Mouse (Mus musculus): ENCODE results near the gene Senp8. TPM values are rescaled to one million over a fixed set of nuclear protein-coding genes. Genes with fewer than 3 reads are reported as not detected.

The Senp8 gene
- polyA plus RNA-seq, 2 experiments = 5.1 to 9.4 TPM

- DNase-seq (ENCODE audit: low spot score) (no peak), ATAC-seq (ENCODE audit: low FRiP score, low read depth) (no peak)
- no peak overlapping the region for H3K27ac ChIP-seq (replicated peaks; ENCODE audit: low read depth, low read length)
- no peaks in the 10 kb centered on the region for H3K36me3 ChIP-seq (ENCODE audit: control insufficient read depth, insufficient read depth, low read length)
- no peak overlapping the region for H3K4me3 ChIP-seq (replicated peaks; ENCODE audit: low read length)
- no peaks in the 10 kb centered on the region for H3K9me3 ChIP-seq (ENCODE audit: control insufficient read depth, low read length)
- H3K27me3 ChIP-seq (ENCODE audit: control insufficient read depth, insufficient read depth, low read length) = no peaks in the 10 kb centered on the region
- WGBS = 88% methylated on average over 7 of the region's 7 CpGs
- no peak overlapping the region for H3K4me2 ChIP-seq (replicated peaks; ENCODE audit: low read depth, low read length, severe bottlenecking)
- H3K4me1 ChIP-seq (ENCODE audit: control insufficient read depth, insufficient read depth, low read length) = no peaks in the 10 kb centered on the region
- TF ChIP-seq POLR2A (IDR thresholded peaks at IDR 0.05; ENCODE audit: borderline replicate concordance, extremely low read depth, insufficient read depth, insufficient read length) = no peak
- H3K9ac ChIP-seq (ENCODE audit: low read depth, low read length, severe bottlenecking) = no peak overlapping the region
Measured at GRCm38 (mm10) chr9:59701094-59701493, 49.4 kb downstream of the Senp8 start.

- no peak for ATAC-seq (ENCODE audit: low FRiP score, low read depth)
- DNase-seq (ENCODE audit: low spot score) = no peak
- no peak overlapping the region for H3K27ac ChIP-seq (replicated peaks; ENCODE audit: low read depth, low read length)
- no peak overlapping the region for H3K4me3 ChIP-seq (replicated peaks; ENCODE audit: low read length)
- H3K9ac ChIP-seq (ENCODE audit: low read depth, low read length, severe bottlenecking) = no peak overlapping the region
- no peak overlapping the region for H3K4me2 ChIP-seq (replicated peaks; ENCODE audit: low read depth, low read length, severe bottlenecking)
- no peaks in the 10 kb centered on the region for H3K36me3 ChIP-seq (ENCODE audit: control insufficient read depth, insufficient read depth, low read length)
- 80% methylated on average over 3 of the region's 3 CpGs for WGBS
- H3K9me3 ChIP-seq (ENCODE audit: control insufficient read depth, low read length) = no peaks in the 10 kb centered on the region
- TF ChIP-seq POLR2A (IDR thresholded peaks at IDR 0.05; ENCODE audit: borderline replicate concordance, extremely low read depth, insufficient read depth, insufficient read length) = no peak
- no peaks in the 10 kb centered on the region for H3K27me3 ChIP-seq (ENCODE audit: control insufficient read depth, insufficient read depth, low read length)
- peaks cover 14% of the 10 kb centered on the region for H3K4me1 ChIP-seq (ENCODE audit: control insufficient read depth, insufficient read depth, low read length)
Measured at GRCm38 (mm10) chr9:59696381-59696780, 54.1 kb downstream of the Senp8 start.

DNA sequence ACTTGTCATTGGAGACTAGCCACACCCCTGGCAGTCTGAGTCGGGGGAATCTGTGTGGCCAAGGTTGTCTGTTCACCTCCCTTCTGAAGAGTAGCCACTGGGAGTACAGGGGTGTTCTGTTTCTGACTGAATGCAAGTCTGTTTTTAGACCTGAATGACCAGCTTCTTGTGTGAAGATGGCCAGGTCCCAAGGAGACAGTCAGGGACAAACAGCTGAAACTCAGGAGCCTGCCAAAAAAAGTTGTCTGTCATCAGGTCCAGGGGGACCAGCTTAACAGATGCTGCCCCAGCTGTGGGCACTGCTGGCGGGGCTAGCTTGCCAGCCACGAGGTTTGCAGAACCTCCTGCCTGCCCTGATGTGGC is 55.1 kb downstream of the Senp8 start:
- no peak overlapping the region for H3K4me2 ChIP-seq (replicated peaks; ENCODE audit: low read depth, low read length, severe bottlenecking)
- TF ChIP-seq POLR2A (IDR thresholded peaks at IDR 0.05; ENCODE audit: borderline replicate concordance, extremely low read depth, insufficient read depth, insufficient read length) = no peak
- 24% methylated on average over 3 of the region's 3 CpGs for WGBS
- no peak overlapping the region for H3K4me3 ChIP-seq (replicated peaks; ENCODE audit: low read length)
- peaks cover 14% of the 10 kb centered on the region for H3K4me1 ChIP-seq (ENCODE audit: control insufficient read depth, insufficient read depth, low read length)
- H3K27me3 ChIP-seq (ENCODE audit: control insufficient read depth, insufficient read depth, low read length) = no peaks in the 10 kb centered on the region
- H3K9me3 ChIP-seq (ENCODE audit: control insufficient read depth, low read length) = no peaks in the 10 kb centered on the region
- H3K36me3 ChIP-seq (ENCODE audit: control insufficient read depth, insufficient read depth, low read length) = no peaks in the 10 kb centered on the region
- DNase-seq (ENCODE audit: low spot score) (peak; percentile 34), ATAC-seq (ENCODE audit: low FRiP score, low read depth) (0 out of 2 replicates have a peak, but pooled peaks have one; percentile 20)
- no peak overlapping the region for H3K27ac ChIP-seq (replicated peaks; ENCODE audit: low read depth, low read length)
- H3K9ac ChIP-seq (ENCODE audit: low read depth, low read length, severe bottlenecking) = no peak overlapping the region

GRCm38 (mm10) chr9:59694571-59695450 is 55.7 kb downstream of the Senp8 start:
- no peak overlapping the region for H3K27ac ChIP-seq (replicated peaks; ENCODE audit: low read depth, low read length)
- no peaks in the 10 kb centered on the region for H3K36me3 ChIP-seq (ENCODE audit: control insufficient read depth, insufficient read depth, low read length)
- no peak overlapping the region for H3K4me3 ChIP-seq (replicated peaks; ENCODE audit: low read length)
- no peak for DNase-seq (ENCODE audit: low spot score)
- no peaks in the 10 kb centered on the region for H3K9me3 ChIP-seq (ENCODE audit: control insufficient read depth, low read length)
- peaks cover 14% of the 10 kb centered on the region for H3K4me1 ChIP-seq (ENCODE audit: control insufficient read depth, insufficient read depth, low read length)
- H3K9ac ChIP-seq (ENCODE audit: low read depth, low read length, severe bottlenecking) = no peak overlapping the region
- no peak overlapping the region; the same call in 1 of the 2 replicates for H3K4me2 ChIP-seq (replicated peaks; ENCODE audit: low read depth, low read length, severe bottlenecking)
- no peak for TF ChIP-seq POLR2A (IDR thresholded peaks at IDR 0.05; ENCODE audit: borderline replicate concordance, extremely low read depth, insufficient read depth, insufficient read length)
- WGBS = 39% methylated on average over 16 of the region's 16 CpGs
- H3K27me3 ChIP-seq (ENCODE audit: control insufficient read depth, insufficient read depth, low read length) = no peaks in the 10 kb centered on the region
- ATAC-seq (ENCODE audit: low FRiP score, low read depth) = no peak

DNA sequence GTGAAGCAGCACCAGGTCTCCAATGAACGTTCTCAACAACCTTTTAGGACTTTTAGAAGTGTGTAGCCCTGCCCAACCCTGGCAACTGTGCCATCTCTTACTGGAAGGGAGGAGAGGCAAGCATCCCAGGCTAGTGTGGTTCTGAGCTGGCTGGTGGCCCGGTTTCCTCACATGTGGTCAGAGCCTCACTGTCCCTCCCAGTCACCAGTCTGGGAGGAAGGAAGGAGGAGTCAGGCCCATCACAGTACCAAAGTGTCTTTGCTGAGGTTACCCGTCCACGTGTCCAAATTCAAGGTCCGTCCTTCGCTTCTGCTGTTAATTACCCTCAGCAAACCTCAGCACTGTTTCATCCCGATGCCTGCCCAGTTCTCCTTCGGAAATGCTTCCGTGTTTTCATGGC is 58.4 kb downstream of the Senp8 start:
- Histone ChIP-seq H3K27ac (replicated peaks; ENCODE audit: low read depth, low read length) (peak overlapping the region; percentile 61; the same call in 1 of the 2 replicates), H3K27me3 (ENCODE audit: control insufficient read depth, insufficient read depth, low read length) (no peaks in the 10 kb centered on the region), H3K4me3 (replicated peaks; ENCODE audit: low read length) (peak overlapping the region; percentile 32), H3K9ac (ENCODE audit: low read depth, low read length, severe bottlenecking) (0 out of 2 replicates have a peak overlapping the region, but pooled peaks have one; percentile 29), H3K9me3 (ENCODE audit: control insufficient read depth, low read length) (no peaks in the 10 kb centered on the region), H3K36me3 (ENCODE audit: control insufficient read depth, insufficient read depth, low read length) (no peaks in the 10 kb centered on the region), H3K4me1 (ENCODE audit: control insufficient read depth, insufficient read depth, low read length) (peaks cover 14% of the 10 kb centered on the region), H3K4me2 (replicated peaks; ENCODE audit: low read depth, low read length, severe bottlenecking) (peak overlapping the region; percentile 55)
- ATAC-seq (ENCODE audit: low FRiP score, low read depth) (peak; percentile 39; the same call in 1 of the 2 replicates), DNase-seq (ENCODE audit: low spot score) (peak; percentile 49)
- TF ChIP-seq POLR2A (IDR thresholded peaks at IDR 0.05; ENCODE audit: borderline replicate concordance, extremely low read depth, insufficient read depth, insufficient read length) = no peak
- 26% methylated on average over 9 of the region's 9 CpGs for WGBS

All from limb, embryonic 14.5 days (tissue).